Mouse (Mus musculus) layer of hippocampus, adult 11-12 months (tissue): ENCODE data around the gene Gm45711.
"Not testable (repeated sequence)": the region's sequence is repeated elsewhere in the genome, so short reads cannot be mapped to it uniquely, and the experiment has no call there.

Experiments
- DNase-seq: peaks from one replicate; pipeline ENCODE4 v3.0.0; 2022; ENCODE audit warnings: low spot score

Gm45711 gene

DNA sequence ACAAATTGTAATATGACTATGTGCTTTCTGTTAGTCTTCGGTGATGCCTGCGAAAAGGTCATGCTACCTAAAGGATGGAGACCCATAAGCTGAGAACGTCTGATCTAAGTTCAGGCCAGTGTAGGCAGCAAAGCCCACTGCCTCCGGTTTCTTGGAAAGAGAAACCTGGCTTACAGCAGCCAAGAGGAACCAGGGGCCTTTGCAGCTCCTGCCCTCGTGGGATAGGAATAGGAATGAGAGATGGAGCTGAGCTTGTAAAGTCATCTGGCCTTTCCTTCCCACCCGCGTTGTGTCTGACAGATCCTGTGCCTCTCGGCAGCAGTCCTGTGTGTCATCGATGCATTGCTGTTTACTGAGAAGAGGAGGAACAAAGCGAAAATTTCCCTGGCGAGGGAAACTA, 11.4 kb upstream of the Gm45711 start, which contains the start of gene Gm11020:
TSS of gene Gm11020 (plus strand) at position 301 of the 400 bp plus-strand sequence.
- DNase-seq, result not testable (repeated sequence)

DNA sequence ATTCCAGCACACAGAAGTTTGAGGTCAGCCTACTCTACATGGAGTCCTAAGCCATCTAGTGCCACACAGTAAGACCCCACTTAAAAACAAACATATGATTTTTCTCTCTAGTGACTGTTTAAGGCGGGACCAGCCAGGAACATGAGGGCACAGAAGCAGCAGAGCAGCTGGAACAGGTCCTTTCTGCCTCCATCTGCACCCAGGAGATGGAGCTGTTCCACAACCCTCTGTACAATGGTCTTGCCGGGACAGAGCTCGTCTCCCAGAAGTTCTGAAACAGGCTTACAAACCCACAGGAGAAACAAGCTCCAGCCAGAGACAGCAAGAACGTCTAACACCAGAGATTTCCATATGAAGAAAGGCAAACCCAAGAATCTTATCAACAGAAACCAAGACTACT, 3.4 kb upstream of the Gm45711 start:
- no peak for DNase-seq

DNA sequence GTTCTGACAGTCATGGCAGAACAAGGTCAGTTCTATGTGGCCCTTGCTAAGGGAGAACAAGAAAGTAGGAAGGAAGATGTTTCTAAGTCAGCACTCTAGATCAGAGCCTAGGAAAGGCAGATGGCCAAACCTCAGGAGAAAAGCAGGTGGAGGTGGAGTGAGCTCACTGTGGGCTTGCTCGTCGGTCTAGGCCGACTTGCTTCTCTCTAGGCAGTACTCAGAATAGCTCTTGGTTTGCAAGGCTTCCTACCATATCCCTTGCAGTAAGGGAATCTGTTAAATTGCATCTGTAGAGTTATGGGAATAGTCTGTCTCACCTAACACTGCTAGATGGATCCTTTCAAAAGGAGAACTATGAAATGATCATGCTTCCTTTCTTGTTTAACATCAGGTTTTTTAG, 2.1 kb upstream of the Gm45711 start:
- not testable (repeated sequence) for DNase-seq

DNA sequence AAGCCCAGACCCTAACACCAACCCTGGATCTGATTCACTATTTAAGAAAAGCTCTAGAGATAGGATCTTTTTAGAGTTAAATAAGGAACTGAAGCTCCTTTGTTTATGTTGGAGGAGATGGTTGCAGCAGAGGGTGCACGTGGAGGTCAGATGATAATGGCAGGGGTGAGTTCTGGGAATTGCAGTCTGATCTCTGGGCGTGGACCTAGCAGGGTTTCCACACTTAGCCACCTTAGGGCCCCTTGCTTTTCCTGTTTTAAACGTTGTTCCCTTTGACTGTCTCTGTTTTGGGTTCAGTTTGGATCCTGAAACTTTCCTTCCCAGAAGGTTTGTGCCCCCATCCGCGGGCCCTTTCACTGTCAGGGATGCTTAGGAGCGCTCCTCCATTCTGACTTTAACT, 1.5 kb downstream of the Gm45711 start:
- not testable (repeated sequence) for DNase-seq

DNA sequence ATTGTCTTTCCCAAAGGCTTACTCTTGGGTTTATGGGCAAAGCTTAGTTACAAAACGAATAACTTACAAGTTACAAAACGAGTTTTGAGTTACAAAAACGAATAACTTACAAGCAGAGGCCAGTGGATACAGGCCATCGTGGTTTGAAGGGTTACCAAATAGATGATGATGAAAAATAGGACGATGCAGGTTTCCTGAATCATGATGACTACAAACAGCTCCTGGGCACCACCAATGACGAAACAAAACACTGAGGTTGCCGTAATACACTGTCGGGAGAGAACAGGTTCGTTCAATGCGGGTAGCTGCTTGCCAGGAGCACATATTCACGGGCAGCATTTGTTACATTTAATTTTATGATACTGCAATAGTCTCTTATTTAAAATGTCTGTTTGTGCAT, 4.9 kb downstream of the Gm45711 start:
- DNase-seq, result no peak

DNA sequence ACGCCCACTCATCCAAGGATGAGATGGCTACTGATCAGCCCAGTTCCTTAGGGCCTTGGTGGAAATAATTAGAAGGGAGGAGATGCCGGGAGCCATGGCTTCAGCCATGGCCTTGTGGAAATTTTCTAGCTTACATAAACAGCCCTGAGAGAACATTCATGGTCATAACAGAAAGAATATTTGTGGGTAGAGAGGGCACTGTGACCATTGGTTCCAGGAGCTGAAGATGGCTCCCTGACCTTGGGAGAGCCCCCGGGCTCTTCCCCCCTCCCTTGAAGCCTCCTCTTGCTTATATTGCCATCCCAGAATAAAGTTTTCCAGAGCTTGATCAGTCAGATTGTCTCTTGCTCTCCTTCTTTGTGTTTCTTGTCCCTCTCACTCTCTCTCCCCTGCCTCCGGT, 7.3 kb downstream of the Gm45711 start:
- DNase-seq, result not testable (repeated sequence)

DNA sequence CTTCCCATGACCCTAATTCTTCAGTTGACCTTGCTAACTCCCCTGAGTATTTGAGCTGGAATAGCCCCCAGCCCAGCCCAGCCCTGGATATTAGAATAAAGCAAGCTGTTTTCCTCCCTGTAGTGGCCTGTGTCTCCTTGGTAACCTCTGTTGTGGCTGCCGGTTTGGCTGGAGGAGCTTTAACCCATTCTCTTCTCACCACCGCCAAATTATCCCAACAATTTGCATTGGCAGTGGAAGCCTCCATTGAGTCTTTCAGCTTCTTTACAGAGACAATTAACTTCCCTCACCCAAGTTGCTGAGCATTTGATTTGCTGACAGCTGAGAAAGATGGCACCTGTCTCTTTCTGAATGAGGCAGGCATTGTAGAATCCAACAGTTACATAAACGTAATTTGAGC, 8.3 kb downstream of the Gm45711 start:
- DNase-seq, result not testable (repeated sequence)

DNA sequence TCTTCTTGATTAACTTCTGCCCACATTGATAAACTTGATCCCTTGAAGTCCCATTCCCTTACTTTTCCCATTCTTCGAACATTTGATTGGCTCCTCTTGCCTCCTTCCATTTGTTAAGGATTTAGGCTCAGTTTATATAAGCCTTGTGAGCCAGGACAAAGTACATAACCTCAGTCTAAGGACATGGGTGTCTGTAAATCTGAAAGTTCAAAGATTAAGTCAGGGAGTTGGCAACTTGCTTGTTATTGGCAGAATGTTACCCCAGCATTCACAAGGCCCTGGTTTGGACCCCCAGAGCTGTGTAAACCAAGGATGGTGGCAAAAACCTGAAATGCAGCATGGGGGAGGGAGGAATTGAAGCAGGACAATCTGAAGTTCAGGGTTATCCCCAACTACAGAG, 15.5 kb downstream of the Gm45711 start:
- no peak for DNase-seq

DNA sequence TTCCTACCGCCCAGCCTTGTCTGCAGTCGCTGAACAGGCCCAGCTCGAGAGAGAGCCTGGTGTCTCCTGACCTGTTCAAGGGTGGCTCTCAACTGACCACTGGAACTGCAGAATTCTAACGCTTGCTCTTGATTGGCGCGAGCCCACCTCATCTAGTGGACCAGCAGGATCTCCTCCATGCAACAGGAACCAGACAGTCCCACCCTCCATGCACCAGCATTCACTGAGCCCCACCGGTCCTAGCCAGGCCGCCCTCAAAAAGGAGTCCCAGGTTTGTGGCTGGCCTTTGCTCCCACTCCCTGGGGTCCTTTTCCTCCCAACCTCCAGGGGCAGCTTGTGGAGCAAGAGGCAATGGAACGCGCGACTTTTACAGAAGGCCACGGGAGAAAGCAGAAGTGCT, 16.8 kb downstream of the Gm45711 start, which contains the start of gene Cmtm2a:
TSS of gene Cmtm2a (minus strand) at position 101 of the 400 bp plus-strand sequence.
- DNase-seq, result not testable (repeated sequence)

DNA sequence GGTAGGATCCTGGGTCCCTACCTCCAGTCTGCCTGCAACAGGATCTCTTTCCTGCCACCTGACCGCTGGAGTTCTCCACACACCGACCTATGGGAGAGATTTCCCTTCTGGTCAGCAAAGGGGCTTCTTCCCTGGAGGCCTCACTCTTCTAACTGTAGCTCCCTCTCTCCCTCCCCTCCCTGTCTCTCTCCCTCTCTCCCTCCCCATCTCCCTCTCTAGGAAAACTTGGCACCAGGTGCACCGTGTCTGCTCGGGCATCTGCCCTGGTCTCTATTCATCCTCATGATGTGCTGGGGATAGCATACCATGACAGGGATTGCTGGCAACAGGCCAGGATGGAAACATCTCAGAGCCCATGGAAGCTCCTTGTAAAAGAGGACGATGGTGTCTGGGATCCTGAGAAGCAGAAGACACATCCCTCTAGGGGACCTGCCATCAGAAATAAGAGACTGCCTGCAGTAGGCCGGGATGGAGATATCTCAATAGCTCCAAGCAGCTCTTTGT, 40.9 kb downstream of the Gm45711 start:
- DNase-seq, result no peak

DNA sequence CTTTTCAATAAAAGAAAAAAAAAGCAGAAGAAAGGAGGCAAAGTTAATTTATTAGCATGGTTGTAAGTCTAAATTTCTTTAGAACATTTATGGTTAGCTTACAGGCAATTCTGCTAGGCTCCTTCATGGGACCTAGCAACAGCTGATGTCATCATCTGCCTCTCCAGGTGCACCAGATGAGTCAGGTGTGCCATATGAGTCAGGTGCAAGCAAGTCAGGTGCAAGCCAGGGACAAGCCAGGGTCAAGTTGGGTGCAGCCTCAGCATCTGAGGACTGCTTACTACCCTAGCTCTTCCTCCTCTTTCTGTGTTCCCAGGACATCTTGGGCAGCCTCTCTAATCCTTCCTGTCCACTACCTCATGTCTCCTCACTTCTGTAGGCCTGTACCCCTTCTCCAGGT, 41.5 kb downstream of the Gm45711 start:
- DNase-seq, result no peak

DNA sequence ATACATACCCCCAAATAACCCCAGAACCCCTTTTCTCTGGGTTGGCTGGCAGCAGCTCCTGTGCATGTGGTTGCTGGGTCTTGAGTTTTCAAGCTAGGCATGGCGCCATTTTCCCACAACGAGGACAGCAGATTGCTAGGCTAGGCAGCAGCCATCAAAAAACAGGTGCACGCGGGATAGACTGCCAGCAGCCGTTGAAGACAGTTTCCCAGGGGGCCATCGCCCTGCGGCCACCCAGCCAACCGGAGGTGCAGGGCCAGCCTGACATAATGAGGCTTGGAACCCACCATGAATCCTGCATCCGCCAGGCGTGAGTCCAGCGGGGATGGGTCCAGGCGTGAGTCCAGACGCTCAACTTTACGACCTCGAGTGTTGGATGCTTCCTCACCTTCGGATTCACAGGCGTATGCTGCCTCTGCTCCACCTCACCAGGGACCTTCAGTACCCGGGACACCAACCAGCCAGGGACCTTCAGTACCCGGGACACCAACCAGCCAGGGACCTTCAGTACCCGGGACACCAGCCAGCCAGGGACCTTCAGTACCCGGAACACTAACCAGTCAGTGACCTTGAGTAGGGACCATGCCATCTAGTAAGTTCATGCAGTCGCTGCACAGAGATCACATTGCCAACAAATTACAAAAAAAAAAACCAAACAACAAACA, 45.5 kb downstream of the Gm45711 start:
- DNase-seq, result not testable (repeated sequence)

DNA sequence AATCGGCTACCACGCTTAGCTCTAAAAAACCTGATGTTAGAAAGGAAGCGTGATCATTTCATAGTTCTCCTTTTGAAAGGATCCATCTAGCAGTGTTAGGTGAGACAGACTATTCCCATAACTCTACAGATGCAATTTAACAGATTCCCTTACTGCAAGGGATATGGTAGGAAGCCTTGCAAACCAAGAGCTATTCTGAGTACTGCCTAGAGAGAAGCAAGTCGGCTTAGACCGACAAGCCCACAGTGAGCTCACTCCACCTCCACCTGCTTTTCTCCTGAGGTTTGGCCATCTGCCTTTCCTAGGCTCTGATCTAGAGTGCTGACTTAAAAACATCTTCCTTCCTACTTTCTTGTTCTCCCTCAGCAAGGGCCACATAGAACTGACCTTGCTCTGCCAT, 48.1 kb downstream of the Gm45711 start:
- not testable (repeated sequence) for DNase-seq

DNA sequence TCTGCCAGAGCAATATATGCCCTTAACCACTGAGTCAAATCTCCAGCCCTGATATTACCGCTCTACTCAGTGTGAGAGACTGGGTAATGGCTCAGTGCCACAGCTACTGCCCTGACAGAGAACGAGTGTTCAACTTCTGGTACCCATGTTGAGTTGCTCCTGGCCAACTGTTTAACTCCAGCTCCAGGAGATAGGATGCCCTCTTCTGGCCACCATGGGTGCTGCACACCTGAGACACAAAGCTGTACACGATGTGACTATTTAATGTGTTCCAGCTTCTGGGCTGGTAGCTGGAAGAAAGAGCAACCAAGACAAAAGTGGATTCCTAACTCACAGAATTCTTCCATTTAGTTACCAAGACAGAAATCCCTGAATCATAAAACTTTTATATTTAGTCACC, 56.9 kb downstream of the Gm45711 start:
- DNase-seq, result no peak

DNA sequence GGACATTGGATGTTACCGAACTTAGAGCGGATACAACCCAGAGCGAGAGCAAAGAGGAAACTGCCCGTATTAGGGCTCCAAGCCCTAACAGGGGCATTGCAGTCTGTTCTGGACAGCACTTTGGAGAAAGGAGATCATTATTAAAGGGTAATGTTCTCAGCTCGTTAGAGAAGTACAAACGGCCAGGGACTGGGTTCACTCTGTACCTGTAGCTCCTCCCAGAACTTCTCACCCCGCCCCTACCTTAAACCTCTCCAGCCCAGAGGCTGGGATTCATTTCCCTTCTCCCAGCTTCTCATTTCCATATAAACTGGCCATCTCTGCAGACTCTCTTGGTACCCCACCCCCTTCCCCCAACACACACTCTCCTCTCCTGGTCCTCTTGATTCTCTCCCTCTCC, 58.4 kb downstream of the Gm45711 start:
- no peak for DNase-seq

DNA sequence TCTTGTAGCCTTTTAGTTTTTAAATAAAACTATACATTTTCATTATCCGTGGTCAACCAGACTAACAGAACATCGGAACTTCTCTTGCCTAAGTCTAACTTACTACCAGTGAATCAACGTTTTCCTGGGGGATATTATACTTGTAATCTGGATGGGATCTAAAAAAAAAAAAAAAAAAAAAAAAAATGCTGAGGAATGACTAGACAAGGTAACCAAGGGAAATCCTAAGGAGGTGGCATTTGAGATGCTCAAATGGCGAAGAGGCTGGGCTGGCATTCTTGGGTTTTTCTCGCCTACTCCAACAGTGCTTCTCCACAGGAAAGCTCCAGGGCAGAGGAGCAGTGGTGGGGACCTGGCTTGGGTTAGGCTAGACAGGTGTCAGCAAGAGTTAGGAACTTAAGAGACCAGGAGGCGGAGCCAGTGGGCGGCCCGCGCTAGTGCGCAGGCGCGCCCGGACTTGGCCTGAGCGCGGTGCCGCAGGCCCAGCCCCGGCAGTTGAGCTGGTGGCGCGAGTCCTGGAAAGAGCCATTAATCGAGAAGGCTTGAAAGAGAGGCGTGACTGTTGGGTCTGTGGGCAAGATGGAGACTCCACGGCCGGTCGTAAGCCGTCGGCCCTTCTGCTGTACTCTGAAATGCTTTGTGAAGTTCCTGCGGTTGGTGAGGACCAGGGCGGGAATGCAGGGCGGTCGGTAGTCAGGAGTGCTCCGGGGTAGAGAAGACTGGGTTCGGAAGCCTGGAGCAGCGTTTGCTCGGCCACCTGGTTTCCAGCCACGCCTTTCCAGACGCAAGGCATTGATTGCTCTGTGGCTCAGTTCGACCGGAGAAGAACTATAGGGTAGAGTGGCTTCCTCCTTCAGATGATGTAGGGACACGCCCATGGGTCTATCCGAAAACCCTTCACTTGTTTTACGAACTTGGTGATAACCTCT, 59.2 kb downstream of the Gm45711 start, which contains the start of gene Cklf:
TSS of gene Cklf (plus strand) at position 423 of the 929 bp plus-strand sequence.
- peak; percentile 81 for DNase-seq

DNA sequence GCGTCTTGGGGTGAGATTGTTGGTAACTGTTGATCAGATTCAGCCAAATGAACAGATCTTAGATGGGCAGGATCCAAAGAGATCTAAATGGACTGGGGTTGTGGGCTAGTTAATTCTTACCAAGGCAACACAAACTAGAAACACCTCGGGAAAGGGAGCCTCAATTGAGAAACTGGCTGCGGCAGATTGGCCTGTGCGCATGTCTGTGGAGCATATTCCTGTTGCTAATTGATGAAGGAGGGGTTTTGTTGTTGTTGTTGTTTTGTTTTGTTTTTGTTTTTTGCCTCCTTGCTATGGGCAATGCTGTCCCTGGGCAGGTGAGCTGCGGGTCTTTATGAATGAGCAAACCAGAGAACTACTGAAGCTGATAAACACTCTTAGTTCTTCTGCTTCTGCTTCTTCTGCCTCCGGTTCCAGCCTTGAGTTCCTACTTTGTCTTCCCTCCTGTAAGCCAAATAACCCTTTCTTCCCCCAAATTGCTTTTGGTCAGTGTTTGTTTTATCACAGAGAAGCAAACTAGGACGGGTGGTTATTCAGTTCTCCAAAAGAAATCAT, 60.4 kb downstream of the Gm45711 start:
- DNase-seq, result no peak

DNA sequence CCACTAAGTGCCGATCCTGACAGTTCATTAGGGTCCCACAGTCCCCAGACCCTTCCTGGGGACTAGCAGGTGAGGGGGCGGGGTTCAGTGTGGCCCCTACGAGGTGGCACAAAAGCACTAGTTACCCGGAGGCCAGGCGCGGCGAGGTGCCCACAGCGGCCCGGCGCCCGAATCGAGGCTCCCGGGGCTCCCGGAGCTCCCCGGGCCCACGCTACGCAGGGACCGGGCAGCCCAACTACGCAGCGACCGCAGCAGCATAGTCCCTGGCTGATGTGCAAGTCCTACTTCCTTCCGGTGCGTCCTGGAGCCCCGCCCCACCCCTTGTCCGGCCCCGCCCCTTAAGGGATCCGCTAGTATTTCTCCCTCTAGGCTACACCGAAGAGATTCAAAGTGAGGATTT, 61.6 kb downstream of the Gm45711 start, which contains the start of gene Tk2:
TSS of gene Tk2 (minus strand) at position 283 of the 400 bp plus-strand sequence.
- DNase-seq, result peak; percentile 76

DNA sequence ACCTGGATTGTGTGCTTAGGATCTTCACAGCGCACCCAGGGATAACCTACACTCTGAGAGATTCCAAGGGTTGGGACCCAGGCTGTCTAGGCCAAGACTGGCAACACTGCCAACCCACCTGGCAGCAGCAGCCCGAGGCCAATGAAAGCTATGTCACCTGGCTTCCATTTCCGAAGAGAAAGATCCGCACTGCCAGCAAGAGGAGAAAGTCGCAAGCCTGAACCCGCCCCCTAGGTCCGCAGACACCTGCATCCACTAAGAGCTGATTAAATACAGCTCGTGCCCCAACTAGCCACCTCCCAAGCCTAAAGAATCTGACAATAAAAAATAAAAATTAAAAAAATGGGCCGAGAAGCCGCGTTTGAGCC, 62.0 kb downstream of the Gm45711 start:
- DNase-seq, result no peak

DNA sequence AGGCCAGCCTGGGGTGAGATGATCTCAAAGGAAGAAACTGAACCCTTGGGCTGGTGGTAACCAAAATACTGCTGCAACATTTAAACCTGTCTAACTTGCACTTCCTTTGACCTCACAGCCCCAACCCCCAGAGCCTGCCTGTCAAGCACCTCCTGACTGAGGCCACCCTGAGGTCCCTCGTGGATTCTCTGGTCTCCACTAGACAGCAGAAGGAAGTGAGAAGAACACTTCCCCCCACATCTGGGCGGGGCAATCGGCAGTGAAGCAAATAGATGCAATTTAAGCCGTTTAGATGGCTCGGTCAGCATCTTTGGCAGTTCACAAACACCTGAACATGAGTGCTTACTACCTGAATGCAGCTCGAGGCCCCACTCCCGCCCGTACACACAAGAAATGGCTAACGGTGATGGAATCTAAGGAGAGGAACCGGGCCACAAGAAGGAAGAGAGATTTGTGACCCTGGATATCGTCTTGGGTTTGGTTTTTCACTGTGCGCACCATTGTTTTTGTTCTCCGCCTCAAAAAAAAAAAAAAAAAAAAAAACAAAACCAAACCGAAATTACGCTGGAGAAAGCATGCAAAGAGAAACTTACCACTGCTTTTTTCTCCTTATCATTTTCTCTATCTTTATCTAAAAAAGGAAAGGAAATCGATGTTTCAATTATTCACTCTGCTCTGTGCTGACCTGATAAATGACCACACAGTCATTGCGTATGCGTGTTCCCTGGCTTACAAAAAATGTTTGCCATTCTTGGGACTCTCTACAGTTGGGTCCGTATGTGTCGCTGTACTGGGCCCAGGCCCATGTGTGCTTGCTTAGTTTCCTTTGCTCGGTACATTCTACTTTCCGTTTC, 62.6 kb downstream of the Gm45711 start:
- DNase-seq, result no peak

DNA sequence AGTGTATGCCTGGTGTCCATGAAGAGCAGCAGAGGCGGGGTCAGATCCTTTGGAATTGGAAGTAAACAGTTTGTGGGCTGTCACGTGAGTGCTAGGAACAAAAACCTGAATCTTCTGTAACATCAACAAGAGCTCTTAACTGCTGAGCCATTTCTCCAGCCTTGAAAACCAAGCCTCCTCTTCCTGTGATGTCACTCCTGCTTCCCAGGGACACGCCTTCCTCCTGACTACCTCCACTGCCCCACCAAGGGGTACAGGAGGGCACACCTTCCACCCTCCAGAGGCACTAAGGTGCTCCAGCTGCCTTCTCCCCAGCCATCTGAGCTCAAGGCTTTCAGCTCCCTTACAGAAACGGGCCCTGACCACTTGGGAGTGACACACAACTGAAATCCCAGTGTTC, 63.3 kb downstream of the Gm45711 start:
- no peak for DNase-seq
